Mouse (Mus musculus) brain, embryonic 18.5 days (tissue): Measurements from ENCODE around the gene Lysmd4.

Experiments
- DNase-seq: peaks from one replicate; pipeline ENCODE4 v3.0.0-alpha.2; 2012; ENCODE audit warnings: low read depth, low spot score

The Lysmd4 gene

GRCm38 (mm10) chr7:67342067-67342625, 119.8 kb downstream of the Lysmd4 start:
- no peak for DNase-seq

GRCm38 (mm10) chr7:67344443-67344842, 122.1 kb downstream of the Lysmd4 start:
- DNase-seq: no peak

DNA sequence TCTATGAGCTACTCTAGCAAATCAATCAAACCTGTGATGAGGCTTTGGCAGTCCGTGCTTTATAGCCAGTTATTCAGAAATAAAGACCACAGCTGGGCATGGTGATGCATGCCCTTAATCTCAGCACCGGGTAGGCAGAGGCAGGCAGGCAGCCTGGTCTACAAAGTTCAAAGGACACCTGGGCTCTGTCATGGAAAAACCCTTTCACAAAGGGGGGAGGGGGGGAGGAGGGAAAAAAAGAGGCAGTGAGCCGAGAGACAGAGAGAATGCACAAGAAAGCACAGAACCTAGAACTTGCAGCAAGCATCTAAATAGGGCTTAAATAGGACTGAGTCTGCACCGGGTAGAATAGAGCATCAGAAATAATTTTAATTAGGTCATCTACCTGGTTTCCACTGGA, 130.6 kb downstream of the Lysmd4 start:
- no peak for DNase-seq

GRCm38 (mm10) chr7:67353667-67354066, 131.3 kb downstream of the Lysmd4 start:
- DNase-seq: no peak

DNA sequence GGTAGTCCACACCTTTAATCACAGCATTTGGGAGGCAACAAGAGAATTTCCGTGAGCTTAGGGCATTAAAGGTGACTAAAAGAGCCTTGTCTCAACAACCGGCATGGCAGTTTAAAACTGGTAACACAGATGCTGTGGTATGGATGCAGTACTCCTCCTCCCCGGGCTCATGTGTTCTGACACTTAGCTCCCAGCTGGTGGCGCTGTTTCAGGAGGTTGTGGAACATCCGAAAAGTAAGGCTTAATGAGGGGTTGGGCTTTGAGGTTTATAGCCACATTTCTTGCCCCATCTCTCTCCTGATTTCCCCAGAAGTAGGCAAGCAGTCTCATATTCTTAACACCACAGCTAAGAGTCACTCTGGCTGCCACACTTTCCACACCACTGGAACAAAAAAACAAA, 133.5 kb downstream of the Lysmd4 start:
- no peak for DNase-seq
